Mouse (Mus musculus): ENCODE results near the gene Lnpep. TPM values are rescaled to one million over a fixed set of nuclear protein-coding genes. Genes with fewer than 3 reads are reported as not detected.
"Not testable (repeated sequence)": the region's sequence is repeated elsewhere in the genome, so short reads cannot be mapped to it uniquely, and the experiment has no call there.

The Lnpep gene
- polyA plus RNA-seq, 1 experiment = 2.1 TPM

DNA sequence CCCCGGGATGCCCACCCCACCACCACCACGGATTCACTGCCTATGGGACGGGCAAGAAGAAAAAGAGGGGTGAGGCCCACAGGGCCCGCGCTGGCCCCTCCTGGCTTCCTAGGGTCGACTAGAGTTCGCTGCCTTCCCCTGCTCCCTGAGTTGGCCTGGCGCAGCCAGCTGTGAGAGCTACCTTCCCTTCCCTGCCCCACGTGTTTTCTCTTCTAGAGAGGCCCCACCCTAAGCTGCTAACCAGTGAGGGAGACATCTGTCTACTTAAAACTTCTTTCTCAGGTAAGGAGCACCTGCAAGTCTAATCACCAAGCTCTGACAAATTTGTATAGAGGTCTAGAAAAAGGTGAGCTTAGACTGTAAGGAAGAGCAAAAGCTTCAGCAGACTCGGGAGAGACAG is 118.2 kb downstream of the Lnpep start:
- Histone ChIP-seq H3K4me3 (replicated peaks) (no peak overlapping the region), H3K27me3 (replicated peaks) (no peaks in the 10 kb centered on the region), H3K9me3 (peaks cover 8% of the 10 kb centered on the region), H3K36me3 (replicated peaks; ENCODE audit: low read length) (no peaks in the 10 kb centered on the region), H3K4me1 (no peaks in the 10 kb centered on the region)
- TF ChIP-seq GATA1 (IDR thresholded peaks at IDR 0.05; ENCODE audit: borderline replicate concordance, low read length) (no peak), FLI1 (IDR thresholded peaks at IDR 0.05; ENCODE audit: low read length) (no peak)

DNA sequence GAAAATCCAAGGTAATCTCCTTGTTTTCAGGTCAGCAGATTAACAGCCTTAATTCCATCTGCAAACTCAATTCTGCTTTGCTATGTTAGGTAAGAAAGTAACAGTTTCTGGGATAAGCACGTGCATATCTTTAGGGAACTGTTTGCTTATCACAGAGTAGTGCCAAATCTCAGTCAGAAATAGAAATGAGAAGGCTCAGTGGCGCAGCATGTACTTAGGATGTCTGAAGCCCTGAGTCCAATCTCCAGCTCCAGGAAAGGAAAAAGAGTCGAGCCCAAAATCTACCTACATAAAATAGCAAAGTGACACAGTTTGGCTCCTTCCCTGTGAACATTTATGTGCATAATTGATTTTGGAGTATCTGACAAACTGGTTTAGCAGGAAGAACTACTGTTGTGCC is 125.6 kb downstream of the Lnpep start:
- Histone ChIP-seq H3K27me3 (replicated peaks) (no peaks in the 10 kb centered on the region), H3K9me3 (peaks cover 2% of the 10 kb centered on the region), H3K4me1 (no peaks in the 10 kb centered on the region), H3K4me3 (replicated peaks) (no peak overlapping the region), H3K36me3 (replicated peaks; ENCODE audit: low read length) (no peaks in the 10 kb centered on the region)
- TF ChIP-seq FLI1 (IDR thresholded peaks at IDR 0.05; ENCODE audit: low read length) (no peak), GATA1 (IDR thresholded peaks at IDR 0.05; ENCODE audit: borderline replicate concordance, low read length) (no peak)

DNA sequence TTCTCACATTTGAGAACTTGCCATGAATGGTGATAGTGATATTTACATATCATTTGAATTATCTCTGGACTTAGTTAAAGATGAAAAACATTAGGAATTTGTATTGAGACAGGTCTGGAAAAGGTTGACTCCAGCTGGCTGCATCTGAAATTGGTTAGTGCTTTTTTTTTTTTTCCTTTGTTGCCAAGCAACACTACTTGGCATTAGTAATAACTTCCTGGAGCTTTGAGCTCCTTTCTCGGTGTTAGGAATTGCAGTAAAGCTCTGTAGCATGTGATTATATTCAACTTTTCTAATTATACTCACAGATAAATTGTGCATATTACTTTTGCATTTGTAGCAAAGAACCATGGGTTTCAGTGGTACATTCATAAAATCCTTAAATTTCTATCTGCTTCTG is 126.0 kb downstream of the Lnpep start:
- peaks cover 2% of the 10 kb centered on the region for H3K9me3 ChIP-seq
- no peaks in the 10 kb centered on the region for H3K4me1 ChIP-seq
- H3K4me3 ChIP-seq (replicated peaks) = no peak overlapping the region
- TF ChIP-seq GATA1 (IDR thresholded peaks at IDR 0.05; ENCODE audit: borderline replicate concordance, low read length) = no peak
- TF ChIP-seq FLI1 (IDR thresholded peaks at IDR 0.05; ENCODE audit: low read length) = no peak
- H3K27me3 ChIP-seq (replicated peaks) = no peaks in the 10 kb centered on the region
- no peaks in the 10 kb centered on the region for H3K36me3 ChIP-seq (replicated peaks; ENCODE audit: low read length)

DNA sequence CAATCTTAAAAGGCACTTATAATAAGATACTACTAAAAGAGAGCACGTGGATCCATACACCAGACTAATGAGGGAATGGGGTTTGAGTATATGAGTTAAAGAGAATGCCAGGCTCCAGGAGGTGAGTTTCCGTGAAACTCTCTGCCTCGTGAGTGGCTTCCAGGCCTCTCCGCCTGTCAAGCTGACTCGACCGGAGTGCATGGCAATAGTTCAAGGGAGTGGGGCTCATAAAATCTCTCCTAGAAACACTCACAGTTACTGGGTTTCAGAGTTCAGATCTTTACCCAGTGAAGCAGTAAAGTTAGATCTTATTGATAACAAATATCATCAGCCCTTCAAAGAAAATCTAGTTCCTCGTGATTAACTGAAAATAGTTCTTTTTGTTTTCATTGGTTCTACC is 128.1 kb downstream of the Lnpep start:
- peaks cover 2% of the 10 kb centered on the region for H3K9me3 ChIP-seq
- no peak overlapping the region for H3K4me3 ChIP-seq (replicated peaks)
- no peaks in the 10 kb centered on the region for H3K27me3 ChIP-seq (replicated peaks)
- TF ChIP-seq GATA1 (IDR thresholded peaks at IDR 0.05; ENCODE audit: borderline replicate concordance, low read length) (no peak), FLI1 (IDR thresholded peaks at IDR 0.05; ENCODE audit: low read length) (no peak)
- no peaks in the 10 kb centered on the region for H3K4me1 ChIP-seq
- H3K36me3 ChIP-seq (replicated peaks; ENCODE audit: low read length) = no peaks in the 10 kb centered on the region

DNA sequence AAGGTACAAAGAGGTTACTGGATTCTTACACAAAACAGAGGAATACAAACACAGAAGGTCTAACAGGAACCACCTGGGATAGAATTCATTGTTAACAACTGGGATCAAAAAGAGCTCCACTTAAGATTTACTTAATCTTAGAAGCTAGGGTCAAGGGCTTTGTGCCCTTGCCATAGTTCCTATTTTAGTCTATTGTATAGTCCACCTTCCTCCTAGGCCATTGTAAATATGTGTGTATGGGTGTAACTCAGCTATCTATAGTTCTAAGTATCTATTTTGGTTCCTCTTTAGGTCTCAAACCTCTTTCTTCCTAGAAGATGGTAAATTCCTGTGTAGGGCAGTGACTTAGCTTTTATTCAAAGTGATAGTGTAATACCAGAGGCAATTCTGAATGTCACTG is 128.6 kb downstream of the Lnpep start:
- not testable (repeated sequence) for H3K4me1 ChIP-seq; H3K36me3 ChIP-seq (replicated peaks; ENCODE audit: low read length); H3K9me3 ChIP-seq; H3K4me3 ChIP-seq (replicated peaks); H3K27me3 ChIP-seq (replicated peaks)

DNA sequence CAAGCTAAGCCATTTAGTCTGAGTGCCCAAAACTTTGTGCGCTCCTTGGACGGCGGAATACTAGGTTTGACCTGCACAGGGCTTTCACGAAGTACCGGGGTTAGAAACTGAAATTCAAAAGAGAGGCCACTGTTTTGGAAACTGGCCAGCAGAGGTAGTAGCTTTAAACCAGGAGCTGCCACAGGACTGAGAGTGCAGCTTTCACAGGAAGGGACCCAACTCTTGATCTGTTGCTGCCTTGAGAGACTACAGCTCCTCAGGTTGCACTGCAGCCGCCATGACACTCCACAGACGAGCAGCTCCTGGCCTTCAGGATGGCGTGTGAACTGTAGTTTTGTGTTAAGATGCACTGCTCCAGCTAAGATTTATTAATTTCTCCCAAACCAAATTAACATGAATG is 132.7 kb downstream of the Lnpep start:
- no peaks in the 10 kb centered on the region for H3K36me3 ChIP-seq (replicated peaks; ENCODE audit: low read length)
- H3K4me3 ChIP-seq (replicated peaks) = no peak overlapping the region
- no peaks in the 10 kb centered on the region for H3K27me3 ChIP-seq (replicated peaks)
- TF ChIP-seq GATA1 (IDR thresholded peaks at IDR 0.05; ENCODE audit: borderline replicate concordance, low read length) (no peak), FLI1 (IDR thresholded peaks at IDR 0.05; ENCODE audit: low read length) (no peak)
- 0 out of 2 replicates have a peak, but pooled peaks cover 4% of the 10 kb centered on the region for H3K9me3 ChIP-seq
- H3K4me1 ChIP-seq = no peaks in the 10 kb centered on the region

DNA sequence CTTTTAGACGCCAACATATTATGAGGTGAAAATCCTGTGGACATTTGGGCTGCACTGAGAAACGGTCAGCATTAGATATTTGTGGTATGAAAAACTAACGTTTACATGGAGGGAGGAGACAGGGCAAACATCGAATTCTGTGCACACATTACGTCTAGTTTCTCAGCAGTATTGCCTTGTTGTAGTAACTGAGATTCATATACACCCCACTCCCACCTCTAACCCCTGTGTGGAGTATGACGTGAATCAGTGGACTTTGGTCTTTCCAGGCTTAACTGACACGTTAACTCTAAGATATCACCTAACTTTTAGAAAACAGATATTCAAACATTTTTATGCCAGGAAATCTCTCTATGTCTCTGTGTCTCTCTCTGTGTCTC is 133.2 kb downstream of the Lnpep start:
- H3K4me3 ChIP-seq (replicated peaks) = no peak overlapping the region
- TF ChIP-seq FLI1 (IDR thresholded peaks at IDR 0.05; ENCODE audit: low read length) (no peak), GATA1 (IDR thresholded peaks at IDR 0.05; ENCODE audit: borderline replicate concordance, low read length) (no peak)
- no peaks in the 10 kb centered on the region for H3K27me3 ChIP-seq (replicated peaks)
- H3K4me1 ChIP-seq = no peaks in the 10 kb centered on the region
- 0 out of 2 replicates have a peak, but pooled peaks cover 4% of the 10 kb centered on the region for H3K9me3 ChIP-seq
- no peaks in the 10 kb centered on the region for H3K36me3 ChIP-seq (replicated peaks; ENCODE audit: low read length)

DNA sequence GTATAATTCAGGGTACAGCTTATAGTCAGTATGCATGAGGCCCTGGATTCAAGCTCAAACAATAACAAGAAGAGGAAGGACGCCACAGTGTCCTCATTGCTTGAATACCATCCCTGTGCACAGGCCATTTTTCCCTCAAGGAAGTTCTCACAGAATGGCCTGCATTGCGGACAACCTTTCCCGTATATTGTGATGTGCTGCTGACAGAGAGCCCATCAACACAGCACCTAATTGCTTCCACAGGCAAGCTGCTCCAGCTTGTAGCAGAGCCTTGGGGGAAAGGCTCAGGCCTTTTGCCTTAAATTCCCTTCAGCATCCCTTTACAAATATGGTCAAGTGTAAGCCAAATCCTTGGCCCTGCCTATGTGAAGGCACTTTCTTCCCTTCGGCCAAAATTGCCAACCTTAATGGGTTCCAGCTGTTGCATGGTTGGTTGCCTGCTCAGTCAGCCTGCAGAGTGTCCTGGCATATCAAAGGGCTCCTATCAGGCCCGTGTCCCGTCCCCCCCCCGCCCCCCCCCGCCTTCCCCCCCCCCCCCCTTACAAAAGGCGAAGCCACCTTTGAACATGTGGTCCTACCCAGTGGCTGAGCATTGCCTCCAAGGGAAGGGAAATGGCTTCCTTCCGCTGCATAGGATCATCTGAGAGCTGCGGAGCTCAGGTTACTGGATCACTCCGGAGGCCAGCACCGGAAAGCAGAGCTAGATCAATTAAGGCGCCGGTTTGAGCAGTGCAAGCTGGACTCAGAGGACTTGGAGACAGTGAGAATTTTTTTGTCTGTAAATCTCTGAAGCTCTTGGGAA is 133.8 kb downstream of the Lnpep start:
- TF ChIP-seq GATA1 (IDR thresholded peaks at IDR 0.05; ENCODE audit: borderline replicate concordance, low read length) (no peak), FLI1 (IDR thresholded peaks at IDR 0.05; ENCODE audit: low read length) (no peak)
- Histone ChIP-seq H3K4me3 (replicated peaks) (no peak overlapping the region), H3K4me1 (no peaks in the 10 kb centered on the region), H3K27me3 (replicated peaks) (no peaks in the 10 kb centered on the region), H3K36me3 (replicated peaks; ENCODE audit: low read length) (no peaks in the 10 kb centered on the region), H3K9me3 (0 out of 2 replicates have a peak, but pooled peaks cover 4% of the 10 kb centered on the region)

DNA sequence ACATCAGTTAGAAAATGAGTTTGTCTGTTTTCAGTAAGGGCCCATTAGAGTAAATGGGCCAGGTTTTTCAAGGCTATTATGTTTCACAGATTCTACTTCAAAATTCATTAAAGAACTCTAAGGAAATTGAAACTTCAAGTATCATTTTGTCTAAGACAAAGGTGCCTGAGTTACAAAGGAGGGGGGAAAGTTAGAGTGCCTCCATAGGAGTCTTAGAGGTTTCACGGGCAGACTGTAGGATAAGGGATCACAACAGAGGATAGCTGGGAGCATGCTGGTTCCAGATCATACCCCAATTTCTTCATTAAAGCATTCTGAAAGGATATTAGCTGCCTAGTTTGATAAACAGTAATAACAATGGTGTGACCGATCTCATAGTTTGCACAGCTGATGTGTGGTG is 139.1 kb downstream of the Lnpep start:
- Histone ChIP-seq H3K36me3 (replicated peaks; ENCODE audit: low read length) (no peaks in the 10 kb centered on the region), H3K4me1 (no peaks in the 10 kb centered on the region), H3K27me3 (replicated peaks) (no peaks in the 10 kb centered on the region), H3K9me3 (0 out of 2 replicates have a peak, but pooled peaks cover 1% of the 10 kb centered on the region), H3K4me3 (replicated peaks) (no peak overlapping the region)
- no peak for TF ChIP-seq GATA1 (IDR thresholded peaks at IDR 0.05; ENCODE audit: borderline replicate concordance, low read length)

Other genes starting within 250 kb of the Lnpep start
- not detected in 2 replicates for gene Lix1, start 222.4 kb downstream of the Lnpep start, polyA plus RNA-seq (2012; ENCODE audit: insufficient read depth, low replicate concordance)
- not detected in 2 replicates for gene Vmn2r90, start 78.7 kb upstream of the Lnpep start, polyA plus RNA-seq (2012; ENCODE audit: insufficient read depth, low replicate concordance)
- 5.5 TPM in 1 of 2 replicates, not detected in the other for gene Spaca6, start 202.1 kb upstream of the Lnpep start, polyA plus RNA-seq (2012; ENCODE audit: insufficient read depth, low replicate concordance)
- not detected in 2 replicates for gene Has1, start 230.2 kb upstream of the Lnpep start, polyA plus RNA-seq (2012; ENCODE audit: insufficient read depth, low replicate concordance)

Data from megakaryocyte, embryonic 14.5 days (primary cell).